In genomic region chr4:32160815-32161214, GRCm38 (mm10) we compare ENCODE assay signal across 17 mouse cellular contexts.
DNase-seq lines count a peak whose midpoint lies in the region; ATAC-seq and TF ChIP-seq lines count a peak whose summit lies in the region.
"Had no signal": no experiment of that assay in that cellular context is flagged by ENCODE, and none has a peak within 500 bp of the region (broad histone marks: within the 10 kb centered on the region; RNA-seq: fewer than 3 reads in every experiment).

No protein-coding gene starts in this region.

- DNase-seq in forebrain, embryonic 10.5 days (ENCODE audit: extremely low spot score, low spot score), result no peak
- DNase-seq in forebrain, embryonic 11.5 days (ENCODE audit: low spot score), result no peak
- peak in 1 of 2 experiments; percentile 50 for DNase-seq in spleen, adult 2 months (ENCODE audit: low read depth in 1 of 2, low spot score in 2 of 2)
- DNase-seq in spleen, postnatal 14 days (ENCODE audit: low spot score in 2 of 2), result no peak
- DNase-seq in monocyte, adult 2 months (ENCODE audit: low read depth in 1 of 2, low spot score in 2 of 2), result peak; percentile 41 to 42
- no peak for DNase-seq in cerebellum, postnatal 36 days
- no peak for DNase-seq in cerebellum, adult 11-12 months
- DNase-seq: adrenal gland, postnatal 36 days; cerebellum, adult 18-20 months; gastrocnemius, postnatal 25 days; kidney, adult 18-20 months; left cerebral cortex, postnatal 4 days; right cerebral cortex, postnatal 4 days had no signal

- no peaks in the 10 kb centered on the region for H3K9me3 ChIP-seq in forebrain, embryonic 10.5 days
- H3K9me3 ChIP-seq in forebrain, embryonic 11.5 days (ENCODE audit: control insufficient read depth, low read length), result no peaks in the 10 kb centered on the region
- H3K9me3 ChIP-seq: megakaryocyte, embryonic 14.5 days; neural tube, embryonic 12.5 days had no signal

- no peak overlapping the region for H3K9ac ChIP-seq in forebrain, embryonic 11.5 days (ENCODE audit: low read length)
- H3K9ac ChIP-seq: neural tube, embryonic 12.5 days had no signal

- H3K4me1 ChIP-seq in forebrain, embryonic 10.5 days, result peaks cover 52% of the 10 kb centered on the region
- H3K4me1 ChIP-seq in forebrain, embryonic 11.5 days (replicated peaks; ENCODE audit: control insufficient read depth, insufficient read depth, low read length), result peaks cover 5% of the 10 kb centered on the region; the same call in 1 of the 2 replicates
- H3K4me1 ChIP-seq in spleen, adult 2 months (ENCODE audit: control insufficient read depth, insufficient read depth, insufficient read length), result peaks cover 29% of the 10 kb centered on the region; the same call in 1 of the 2 replicates

- 54% methylated on average over 2 of the region's 2 CpGs for WGBS in forebrain, embryonic 10.5 days
- 62% methylated on average over 2 of the region's 2 CpGs for WGBS in forebrain, embryonic 11.5 days
- WGBS in spleen, adult 2 months, result 3% methylated on average over 2 of the region's 2 CpGs

- H3K27ac ChIP-seq in forebrain, embryonic 10.5 days, result peak overlapping the region; percentile 68; the same call in 1 of the 2 replicates
- no peak overlapping the region for H3K27ac ChIP-seq in forebrain, embryonic 11.5 days (ENCODE audit: low read depth, low read length)
- H3K27ac ChIP-seq in spleen, adult 2 months (ENCODE audit: insufficient read depth, low read length), result peak overlapping the region; percentile 57
- H3K27ac ChIP-seq: neural tube, embryonic 12.5 days had no signal

- H3K27me3 ChIP-seq in forebrain, embryonic 10.5 days (ENCODE audit: poor library complexity, severe bottlenecking), result peaks cover 33% of the 10 kb centered on the region
- no peaks in the 10 kb centered on the region for H3K27me3 ChIP-seq in forebrain, embryonic 11.5 days (ENCODE audit: control insufficient read depth, insufficient read depth, low read length)
- no peaks in the 10 kb centered on the region for H3K27me3 ChIP-seq in spleen, adult 2 months (ENCODE audit: control insufficient read depth, insufficient read depth, low read length)
- H3K27me3 ChIP-seq: neural tube, embryonic 12.5 days had no signal

- no peak for ATAC-seq in forebrain, embryonic 11.5 days (replicated peaks; ENCODE audit: low FRiP score)
- no peak for ATAC-seq in frontal cortex, adult (ENCODE audit: low TSS enrichment)
- ATAC-seq: forebrain, embryonic 14.5 days had no signal

- TF ChIP-seq POLR2A in spleen, adult 2 months (IDR thresholded peaks at IDR 0.05; ENCODE audit: low read depth, low read length), result no peak

- no peaks in the 10 kb centered on the region for H3K36me3 ChIP-seq in forebrain, embryonic 10.5 days (replicated peaks)
- no peaks in the 10 kb centered on the region for H3K36me3 ChIP-seq in forebrain, embryonic 11.5 days (ENCODE audit: control insufficient read depth, insufficient read depth, low read length)
- H3K36me3 ChIP-seq in spleen, adult 2 months (ENCODE audit: control insufficient read depth, insufficient read depth, low read length), result no peaks in the 10 kb centered on the region
- H3K36me3 ChIP-seq: neural tube, embryonic 12.5 days had no signal

- no peak for TF ChIP-seq CTCF in spleen, adult 2 months (IDR thresholded peaks at IDR 0.05; ENCODE audit: extremely low read depth, insufficient read depth, insufficient read length, insufficient replicate concordance)

- H3K4me3 ChIP-seq in forebrain, embryonic 10.5 days, result no peak overlapping the region
- H3K4me3 ChIP-seq in forebrain, embryonic 11.5 days (ENCODE audit: low read depth, low read length), result no peak overlapping the region
- H3K4me3 ChIP-seq in spleen, adult 2 months (ENCODE audit: extremely low read depth, insufficient read depth, insufficient read length), result no peak overlapping the region; the same call in 1 of the 2 replicates
- H3K4me3 ChIP-seq: megakaryocyte, embryonic 14.5 days; neural tube, embryonic 12.5 days had no signal

- no peak overlapping the region for H3K4me2 ChIP-seq in forebrain, embryonic 11.5 days (ENCODE audit: low read depth, low read length, severe bottlenecking)

Comparison
In these comparisons a context has a peak if more than half of its experiments do, and no peak if none do; other contexts are left out.
1. DNase-seq: peak in monocyte, adult 2 months (2 of 2); none in forebrain, embryonic 10.5 days (single experiment), forebrain, embryonic 11.5 days (single experiment), spleen, postnatal 14 days (0 of 2), cerebellum, postnatal 36 days (0 of 2) and cerebellum, adult 11-12 months (single experiment).